Mouse (Mus musculus): ENCODE data around the gene Sectm1b.

Gene Sectm1b

DNA sequence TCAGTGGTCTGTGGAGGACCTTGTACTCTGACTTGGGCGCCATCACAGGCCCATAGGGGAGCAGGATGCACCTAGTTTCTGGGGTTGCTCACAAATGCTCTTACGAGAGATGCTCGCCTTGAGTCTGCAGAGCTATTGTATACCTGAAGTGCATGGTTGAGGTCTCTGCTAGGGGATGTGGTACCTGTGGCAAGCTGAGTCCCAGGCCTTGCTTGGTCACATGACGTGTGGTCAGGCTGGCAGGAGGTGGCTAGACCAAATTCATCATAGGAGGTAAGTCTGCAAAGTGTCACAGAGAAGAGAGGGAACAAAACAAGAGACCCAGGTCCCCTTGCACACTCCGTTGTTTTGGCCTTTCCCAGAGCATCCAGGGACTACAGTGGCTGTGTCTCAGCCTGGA lies 43.9 kb downstream of the Sectm1b start:
- no peak for DNase-seq

DNA sequence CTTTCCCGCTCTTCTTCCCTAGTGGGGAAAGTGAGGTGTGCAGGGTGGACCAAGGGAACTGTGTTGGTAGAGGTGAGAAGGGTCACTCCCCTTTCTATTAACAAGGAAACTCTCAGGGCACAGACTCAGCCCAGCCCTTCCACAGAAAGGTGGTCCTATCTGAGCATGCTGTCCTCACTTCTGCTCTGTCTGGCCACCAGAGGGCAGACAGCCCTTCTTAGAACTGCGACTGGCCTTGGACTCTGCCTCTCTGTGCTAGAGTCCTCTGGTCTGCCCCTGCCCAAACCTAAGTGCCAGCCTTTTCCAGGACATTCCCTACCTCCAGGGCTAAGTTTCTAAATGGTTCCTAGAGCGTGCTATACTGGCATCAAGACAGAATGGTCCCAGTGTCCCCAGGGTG lies 45.7 kb downstream of the Sectm1b start:
- DNase-seq: peak; percentile 30

GRCm38 (mm10) chr11:121015472-121015871 lies 47.9 kb downstream of the Sectm1b start:
- DNase-seq: no peak

DNA sequence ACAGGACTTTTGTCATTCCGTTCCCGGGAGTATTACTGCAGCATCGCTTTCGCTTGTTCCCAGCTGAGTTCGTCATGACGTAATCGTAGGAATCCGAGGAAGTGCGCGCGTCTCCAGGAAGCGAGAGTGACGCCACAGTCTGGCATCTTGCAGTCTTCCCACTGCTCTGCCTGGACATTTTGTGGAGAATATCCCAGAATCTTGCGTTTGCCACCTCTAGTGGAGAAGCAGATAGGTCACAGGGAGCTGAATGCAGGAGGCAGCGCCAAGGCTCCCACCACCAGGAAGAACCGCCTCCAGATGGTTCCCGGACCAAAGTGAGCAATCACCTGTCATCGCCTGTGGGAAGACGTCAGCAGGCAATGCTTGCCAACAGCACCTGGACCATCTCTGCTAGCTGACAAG lies 48.5 kb downstream of the Sectm1b start:
- DNase-seq: peak; percentile 76

DNA sequence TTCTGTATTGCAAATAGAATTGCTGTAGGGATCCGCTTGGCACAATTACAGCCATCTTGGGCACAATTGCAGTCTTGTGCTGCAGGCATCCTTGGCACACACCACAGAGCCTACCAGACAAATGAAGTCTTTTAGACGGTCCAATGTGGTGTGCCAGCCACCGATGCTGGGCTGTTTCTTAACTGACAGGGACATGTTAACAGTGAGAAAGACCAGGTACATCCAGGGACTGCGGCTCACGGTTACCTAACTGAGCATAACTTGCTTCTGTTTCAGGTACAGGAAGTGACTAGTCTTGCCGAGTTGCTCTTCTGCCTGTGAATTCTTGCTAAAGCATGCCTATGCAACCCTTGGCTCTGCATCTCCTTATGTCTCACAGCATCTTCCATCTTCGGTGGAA lies 49.7 kb downstream of the Sectm1b start:
- DNase-seq: no peak

DNA sequence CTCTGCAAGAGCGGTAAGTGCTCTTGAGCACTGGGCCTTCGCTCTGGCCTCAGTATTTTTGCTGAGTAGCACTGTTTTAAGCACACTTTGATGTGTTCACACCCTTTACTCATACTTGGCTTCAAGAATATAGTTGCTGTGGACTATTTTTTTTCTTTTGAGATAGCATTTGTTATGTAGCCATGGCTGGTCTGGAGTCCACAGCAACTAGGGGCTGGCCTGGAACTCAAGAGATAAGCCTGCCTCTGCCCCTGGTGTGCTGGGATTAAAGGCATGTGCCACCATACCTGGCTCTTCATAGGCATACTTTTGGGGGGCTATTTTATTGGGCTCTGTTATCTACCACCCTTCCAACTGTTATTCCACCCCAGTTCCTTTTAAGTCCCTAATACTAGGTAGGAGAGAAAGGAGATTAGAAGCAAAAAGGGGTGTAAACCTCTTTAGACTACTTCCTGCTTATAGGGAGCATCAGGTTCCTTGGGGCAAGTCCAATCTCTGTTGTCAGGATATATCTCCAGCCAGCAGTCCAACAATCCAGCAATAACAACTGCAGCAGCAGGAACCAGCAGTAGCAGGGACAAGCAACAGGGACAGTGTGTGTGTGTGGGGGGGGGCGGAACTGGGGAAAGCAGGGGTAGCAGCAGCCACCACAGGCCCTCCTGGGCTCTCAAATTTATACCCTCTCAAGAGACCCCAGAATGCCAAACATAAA lies 53.2 kb downstream of the Sectm1b start:
- no peak for DNase-seq

- no peak for DNase-seq
Measured at GRCm38 (mm10) chr11:121006184-121006583, 57.2 kb downstream of the Sectm1b start.

- DNase-seq: no peak
Measured at GRCm38 (mm10) chr11:121004281-121004680, 59.1 kb downstream of the Sectm1b start.

Measured in cerebellum, adult 8-10 months (tissue).